Mouse (Mus musculus) small intestine, adult 2 months (tissue): ENCODE measurements around the gene Cdk14. TPM values are rescaled to one million over a fixed set of nuclear protein-coding genes. Genes with fewer than 3 reads are reported as not detected.

ENCODE experiments used
- H3K27ac ChIP-seq: fragments of 200-500 bp; 2 replicates; pipeline ENCODE4 v1.5.1; 2012; ENCODE audit warnings: low read depth, low read length, control low read depth, inconsistent platforms; ENCODE audit not compliant: insufficient read depth
- H3K27me3 ChIP-seq: fragments of 200-500 bp; 2 replicates; pipeline ENCODE4 v1.6.1; 2012; ENCODE audit warnings: mild to moderate bottlenecking, moderate library complexity, low read length, inconsistent platforms; ENCODE audit not compliant: control insufficient read depth, insufficient read depth
- H3K36me3 ChIP-seq: fragments of 200-500 bp; 2 replicates; pipeline ENCODE4 v1.6.1; 2012; ENCODE audit warnings: mild to moderate bottlenecking, low read length, control low read depth, inconsistent platforms; ENCODE audit not compliant: control insufficient read depth, insufficient read depth
- H3K4me1 ChIP-seq: fragments of 200-500 bp; 2 replicates; pipeline ENCODE4 v1.6.1; 2012; ENCODE audit warnings: low read length, inconsistent platforms, mixed read lengths; ENCODE audit not compliant: control insufficient read depth, insufficient read depth, insufficient read length
- H3K4me3 ChIP-seq: fragments of 200-500 bp; 2 replicates; pipeline ENCODE4 v1.5.1; 2012; ENCODE audit warnings: low read depth, mild to moderate bottlenecking, control low read depth, inconsistent platforms, low read length, moderate library complexity
- CTCF ChIP-seq: fragments of 200-500 bp; IDR thresholded peaks from 2 replicates; pipeline ENCODE4 v1.5.1; 2012; ENCODE audit warnings: low read depth, mild to moderate bottlenecking, control low read depth, inconsistent platforms, low read length, moderate library complexity, mixed read lengths; ENCODE audit not compliant: insufficient replicate concordance, insufficient read length; ENCODE audit errors: extremely low read depth
- POLR2A ChIP-seq: fragments of 200-500 bp; IDR thresholded peaks from 2 replicates; pipeline ENCODE4 v1.6.1; 2012; ENCODE audit warnings: low read depth, mild to moderate bottlenecking, control low read depth, inconsistent platforms, low read length, moderate library complexity
- WGBS: fragments of 180-500 bp; shearing (Covaris S2); methylation state at CpG from one replicate; pipeline ENCODE4 v1.1.7; 2018; 5-methylcytosine and 5-hydroxymethylcytosine counted together
- polyA plus RNA-seq: library from polyadenylated mRNA; depleted of rRNA; stranded (reverse); fragments of >200 nt; gene quantifications from 2 replicates; pipeline ENCODE4 v1.2.3, GENCODE M21; 2012

Gene Cdk14
- polyA plus RNA-seq, 1 experiment = 0.37 TPM

GRCm38 (mm10) chr5:4805228-4805627 lies 614.9 kb downstream of the Cdk14 start:
- Histone ChIP-seq H3K27me3 (no peaks in the 10 kb centered on the region), H3K4me1 (no peaks in the 10 kb centered on the region), H3K27ac (no peak overlapping the region), H3K4me3 (no peak overlapping the region), H3K36me3 (no peaks in the 10 kb centered on the region)
- WGBS = 72% methylated on average over 4 of the region's 4 CpGs
- TF ChIP-seq CTCF (no peak), POLR2A (no peak)

DNA sequence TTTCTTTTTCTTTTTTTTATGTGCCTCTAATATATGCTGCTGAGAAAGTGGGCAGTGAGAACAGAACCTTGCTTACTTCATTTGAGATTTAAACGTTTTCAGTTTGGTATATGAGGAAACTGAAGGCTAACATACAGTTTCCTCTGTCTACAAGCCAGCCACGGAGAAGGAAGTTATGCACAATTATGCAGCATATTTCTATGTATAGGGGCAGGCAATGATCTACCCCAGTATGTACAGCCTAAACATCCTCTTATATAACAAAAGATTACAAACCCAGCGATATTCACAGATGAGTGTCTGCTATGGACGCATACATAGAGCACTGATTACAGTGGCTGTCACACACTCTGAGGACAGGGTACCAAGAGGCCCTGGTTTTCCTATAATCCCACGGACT lies 616.4 kb downstream of the Cdk14 start:
- Histone ChIP-seq H3K27ac (no peak overlapping the region), H3K36me3 (no peaks in the 10 kb centered on the region), H3K27me3 (no peaks in the 10 kb centered on the region), H3K4me1 (no peaks in the 10 kb centered on the region), H3K4me3 (no peak overlapping the region)
- no peak for TF ChIP-seq POLR2A
- TF ChIP-seq CTCF = no peak
- WGBS = 66% methylated on average over 5 of the region's 5 CpGs

- no peaks in the 10 kb centered on the region for H3K4me1 ChIP-seq
- H3K4me3 ChIP-seq = no peak overlapping the region
- no peak for TF ChIP-seq POLR2A
- TF ChIP-seq CTCF = no peak
- no peaks in the 10 kb centered on the region for H3K36me3 ChIP-seq
- no peak overlapping the region for H3K27ac ChIP-seq
- no peaks in the 10 kb centered on the region for H3K27me3 ChIP-seq
Measured at GRCm38 (mm10) chr5:4801971-4802370, 618.1 kb downstream of the Cdk14 start.

- no peaks in the 10 kb centered on the region for H3K27me3 ChIP-seq
- 84% methylated on average over 8 of the region's 8 CpGs for WGBS
- no peaks in the 10 kb centered on the region for H3K4me1 ChIP-seq
- H3K27ac ChIP-seq = no peak overlapping the region
- no peak overlapping the region for H3K4me3 ChIP-seq
- no peaks in the 10 kb centered on the region for H3K36me3 ChIP-seq
- TF ChIP-seq POLR2A (no peak), CTCF (no peak)
Measured at GRCm38 (mm10) chr5:4801096-4801850, 618.8 kb downstream of the Cdk14 start.

GRCm38 (mm10) chr5:4791219-4791618 lies 628.9 kb downstream of the Cdk14 start:
- Histone ChIP-seq H3K36me3 (no peaks in the 10 kb centered on the region), H3K4me1 (no peaks in the 10 kb centered on the region), H3K4me3 (no peak overlapping the region), H3K27me3 (no peaks in the 10 kb centered on the region), H3K27ac (no peak overlapping the region)
- TF ChIP-seq CTCF (no peak), POLR2A (no peak)
- 32% methylated on average over 3 of the region's 3 CpGs for WGBS

- Histone ChIP-seq H3K27ac (no peak overlapping the region), H3K4me1 (no peaks in the 10 kb centered on the region), H3K27me3 (no peaks in the 10 kb centered on the region), H3K36me3 (no peaks in the 10 kb centered on the region), H3K4me3 (no peak overlapping the region)
- TF ChIP-seq CTCF (no peak), POLR2A (no peak)
- 93% methylated on average over 4 of the region's 4 CpGs for whole genome bisulfite sequencing
Measured at GRCm38 (mm10) chr5:4790265-4790664, 629.8 kb downstream of the Cdk14 start.

- Histone ChIP-seq H3K36me3 (no peaks in the 10 kb centered on the region), H3K27me3 (no peaks in the 10 kb centered on the region), H3K4me3 (no peak overlapping the region), H3K4me1 (no peaks in the 10 kb centered on the region), H3K27ac (no peak overlapping the region)
- 67% methylated on average over 3 of the region's 3 CpGs for WGBS
- no peak for TF ChIP-seq CTCF
- no peak for TF ChIP-seq POLR2A
Measured at GRCm38 (mm10) chr5:4788484-4788883, 631.6 kb downstream of the Cdk14 start.

GRCm38 (mm10) chr5:4786816-4787215 lies 633.3 kb downstream of the Cdk14 start:
- 29% methylated on average over 3 of the region's 3 CpGs for WGBS
- Histone ChIP-seq H3K4me3 (no peak overlapping the region), H3K36me3 (no peaks in the 10 kb centered on the region), H3K27me3 (no peaks in the 10 kb centered on the region), H3K27ac (no peak overlapping the region), H3K4me1 (no peaks in the 10 kb centered on the region)
- no peak for TF ChIP-seq CTCF
- TF ChIP-seq POLR2A = no peak
